Mouse (Mus musculus) layer of hippocampus, adult 18-20 months (tissue): ENCODE measurements around the gene Tsen34. TPM values are rescaled to one million over a fixed set of nuclear protein-coding genes. Genes with fewer than 3 reads are reported as not detected.

Source experiments
- DNase-seq, 2 experiments: peaks; one replicate each; pipeline ENCODE4 v3.0.0; 2022; ENCODE audit warnings: low spot score in 2 of 2
- long read RNA-seq: library from polyadenylated mRNA; stranded (forward); transcript quantifications from one replicate; pipeline ENCODE4 v2.0.0, GENCODE M21; 2021
- total RNA-seq, 2 experiments: library from RNA; stranded (reverse); gene quantifications; 2 replicates each; pipeline ENCODE4 v1.2.3; 2021

Gene Tsen34
- 10 to 100 TPM; 79.6 to 89.9 TPM for total RNA-seq
- long read RNA-seq, transcript Tsen34-202 (4 exons, 1,319 nt), result minor isoform, 23 of 93 reads
- long read RNA-seq, transcript Tsen34-204 (5 exons, 1,779 nt), result major isoform, 46 of 93 reads
- long read RNA-seq, partial matches to known transcripts, result 5 of 93 reads
- long read RNA-seq, other reads (novel, unspliced or antisense), result 18 of 93 reads

DNA sequence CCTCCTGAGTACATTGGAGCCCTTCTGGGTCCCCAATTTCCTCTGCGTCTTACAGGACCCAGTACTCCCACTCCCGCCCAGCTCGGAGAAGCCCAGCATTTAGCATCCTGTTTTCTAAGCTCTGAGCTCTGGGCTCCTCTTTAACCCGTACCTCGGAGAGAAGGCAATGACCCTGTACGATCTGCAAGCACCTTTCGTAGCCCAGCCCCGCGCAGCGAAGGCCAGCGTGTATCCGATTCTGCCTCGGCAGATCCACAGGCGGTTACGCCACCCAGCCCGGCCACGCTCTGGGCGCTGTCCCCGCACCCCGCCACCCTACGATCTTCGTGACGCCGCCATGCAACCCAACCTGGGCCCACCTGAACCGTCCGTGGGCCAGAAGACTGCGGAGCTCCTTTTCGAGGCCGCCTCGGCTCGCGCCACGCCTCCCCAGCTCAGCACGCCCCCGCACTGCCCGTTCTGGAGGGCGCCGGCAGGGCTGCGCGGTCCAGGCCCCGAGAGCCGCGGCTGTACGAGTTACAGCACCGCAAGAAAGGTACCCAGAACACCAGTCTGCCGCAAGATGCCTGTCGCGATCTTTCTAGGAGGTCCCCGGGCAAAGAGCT lies at the start of gene Tsen34:
Gene Tsen34, plus strand, starts transcription at position 482 of the 605 bp plus-strand sequence.
- DNase-seq, result no peak

DNA sequence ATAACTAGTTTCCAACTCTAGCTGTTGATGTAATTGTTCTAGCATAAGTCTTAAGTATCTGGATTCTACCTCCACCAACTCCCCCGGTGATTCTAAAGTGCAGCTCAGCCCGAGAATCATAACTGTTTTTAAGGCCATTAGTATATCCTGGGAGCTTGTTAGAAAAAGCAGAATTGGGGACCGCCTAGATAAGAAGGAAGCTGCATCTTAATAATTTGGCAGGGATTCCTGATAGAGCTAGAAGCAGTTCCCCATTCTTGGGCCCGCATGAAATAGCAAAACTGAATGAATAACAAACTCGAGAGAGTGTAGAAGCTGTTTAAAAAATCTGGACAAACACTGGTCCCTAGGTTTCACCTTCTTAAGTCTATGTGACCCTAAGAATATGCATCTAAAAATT lies 49.3 kb upstream of the Tsen34 start:
- no peak for DNase-seq

DNA sequence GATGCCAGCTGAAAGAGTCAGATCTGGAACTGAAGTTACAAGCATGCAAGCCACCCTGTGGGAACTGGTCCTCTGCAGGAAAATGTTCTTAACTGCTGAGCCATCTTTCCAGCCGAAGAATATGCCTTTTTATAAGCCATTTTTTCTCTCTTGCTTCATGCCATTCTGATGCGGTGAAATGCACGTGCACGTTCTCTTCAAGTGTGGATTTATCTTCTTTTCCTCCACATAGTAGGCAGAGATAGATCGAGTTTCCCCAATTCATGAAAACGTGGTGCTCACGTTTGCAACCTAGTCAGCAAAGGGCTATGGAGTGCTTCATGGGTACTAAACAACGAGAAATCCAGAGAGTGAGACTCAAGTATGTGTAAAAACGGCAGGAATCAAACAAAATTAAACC lies 48.8 kb upstream of the Tsen34 start:
- no peak for DNase-seq

DNA sequence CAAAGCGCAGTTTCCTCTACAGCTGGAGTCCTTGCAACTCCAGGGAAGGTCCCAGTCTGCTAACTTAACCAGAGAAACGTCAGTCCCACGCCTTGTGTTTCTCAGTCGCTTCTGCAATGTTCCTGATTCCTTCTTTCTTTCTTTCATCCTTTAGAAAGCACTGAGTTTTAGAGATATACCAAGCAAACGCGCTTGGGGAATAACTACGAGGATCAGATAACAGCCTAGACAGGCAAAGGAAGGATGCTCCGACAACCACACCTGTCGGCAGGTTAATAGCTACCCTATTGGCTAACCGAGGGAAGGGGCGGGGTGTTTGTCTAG lies 48.4 kb upstream of the Tsen34 start:
- DNase-seq, result peak in 1 of 2 experiments; percentile 11

DNA sequence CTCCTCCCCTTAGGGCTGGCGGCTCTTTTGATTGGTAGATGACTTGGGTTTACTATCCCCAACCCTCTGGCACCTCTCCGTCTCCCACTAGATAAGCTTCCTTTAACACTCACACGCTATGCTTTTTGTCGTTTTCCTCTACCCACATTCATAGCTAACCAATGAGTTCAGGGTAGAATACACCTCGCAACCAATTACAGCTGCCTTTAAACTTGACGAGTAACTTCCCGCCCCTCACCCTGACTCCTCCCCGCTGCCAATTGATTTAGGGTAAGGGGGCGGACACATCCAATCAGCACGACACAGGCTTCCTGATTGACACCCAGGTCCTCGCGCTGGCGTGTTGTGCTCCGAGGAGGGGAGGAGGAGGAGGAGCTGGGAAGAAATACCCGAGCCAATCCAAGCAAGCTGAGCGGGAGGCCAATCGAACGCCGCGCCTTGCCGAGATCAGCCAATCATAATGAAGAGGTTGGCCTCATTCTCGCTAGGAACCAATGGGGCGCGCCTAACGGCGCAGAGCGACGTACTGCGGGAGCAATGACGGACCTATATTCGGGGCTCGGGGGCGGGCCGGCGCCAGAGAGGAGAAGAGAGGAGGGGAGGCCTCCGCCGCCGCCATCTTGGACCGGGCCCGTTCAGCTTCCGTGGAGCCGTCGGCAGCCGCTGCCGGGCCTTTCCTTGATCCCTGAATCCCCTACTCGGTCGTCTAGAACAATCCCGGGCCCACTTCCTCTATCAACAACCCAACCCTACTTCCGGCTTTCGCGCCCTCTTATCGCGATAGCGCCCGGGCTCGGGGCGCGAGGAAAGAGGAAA lies 47.8 kb upstream of the Tsen34 start, which contains the start of gene Cnot3:
Gene Cnot3, plus strand, starts transcription at position 597 of the 816 bp plus-strand sequence.
- DNase-seq, result peak; percentile 99

DNA sequence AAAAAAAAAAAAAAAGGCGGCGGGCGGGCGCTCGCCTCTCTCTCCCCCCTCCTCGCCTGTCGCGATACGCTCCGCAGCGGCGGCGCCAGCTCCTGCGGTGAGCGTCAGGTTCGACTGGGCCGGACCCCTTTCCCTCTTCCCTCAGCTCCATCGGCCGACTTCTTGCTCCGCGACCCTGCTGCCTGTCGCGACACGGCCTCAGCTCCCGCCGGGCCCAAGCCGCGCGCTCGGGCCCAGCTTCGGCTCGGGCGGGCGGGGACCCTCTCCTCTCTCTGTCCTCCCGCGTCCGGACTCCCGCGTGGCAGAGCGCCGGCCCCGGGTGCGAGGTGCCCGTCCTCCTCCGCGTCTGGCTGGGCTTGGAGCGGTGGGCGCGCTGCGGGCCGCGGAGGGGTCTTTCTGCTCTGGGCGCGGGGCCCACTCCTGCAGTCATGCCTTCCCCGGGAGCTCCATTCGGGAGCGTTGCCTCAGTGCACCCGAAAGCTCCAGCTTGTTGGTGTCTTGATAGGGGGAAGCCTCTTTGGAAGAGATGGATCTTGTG lies 47.1 kb upstream of the Tsen34 start:
- no peak for DNase-seq

DNA sequence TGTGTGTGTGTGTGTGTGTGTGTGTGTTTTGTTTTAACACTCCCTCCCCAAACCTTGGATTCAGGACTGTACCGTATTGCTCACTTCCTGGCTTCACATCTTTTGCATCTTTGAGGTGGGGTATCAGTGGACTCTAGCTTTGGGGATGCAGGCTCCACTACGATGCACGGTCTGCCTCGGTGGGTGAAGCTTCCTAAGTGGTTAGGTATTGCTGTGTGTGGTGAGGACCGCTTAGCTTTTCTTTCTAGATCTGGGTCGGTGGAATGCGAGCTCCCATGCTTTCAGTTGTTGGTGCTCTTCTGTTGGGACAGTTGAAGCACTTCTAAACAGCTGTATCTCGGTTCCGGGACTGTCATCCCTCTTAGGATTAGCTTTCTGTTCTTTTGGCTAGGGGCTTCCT lies 46.5 kb upstream of the Tsen34 start:
- no peak for DNase-seq

DNA sequence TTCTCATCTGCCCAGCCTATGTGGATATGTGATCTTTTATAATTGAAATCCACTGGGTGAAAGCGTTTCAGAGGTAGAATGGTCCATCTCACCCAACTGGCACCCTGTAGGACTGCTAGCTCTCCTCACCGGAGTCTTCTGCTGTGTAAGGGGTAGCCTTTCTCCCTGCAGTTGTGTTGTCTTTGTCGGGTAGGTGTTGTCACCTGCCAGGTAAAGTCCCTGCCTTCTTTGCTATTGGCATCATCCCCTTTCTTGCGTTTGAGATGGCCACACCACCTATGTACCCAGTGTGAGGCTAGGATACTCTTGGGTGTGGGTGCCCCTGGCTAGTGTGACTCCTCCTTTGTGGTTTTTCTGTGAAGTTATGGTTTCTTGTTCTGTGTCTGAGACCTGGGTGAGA lies 46.0 kb upstream of the Tsen34 start:
- DNase-seq, result no peak

DNA sequence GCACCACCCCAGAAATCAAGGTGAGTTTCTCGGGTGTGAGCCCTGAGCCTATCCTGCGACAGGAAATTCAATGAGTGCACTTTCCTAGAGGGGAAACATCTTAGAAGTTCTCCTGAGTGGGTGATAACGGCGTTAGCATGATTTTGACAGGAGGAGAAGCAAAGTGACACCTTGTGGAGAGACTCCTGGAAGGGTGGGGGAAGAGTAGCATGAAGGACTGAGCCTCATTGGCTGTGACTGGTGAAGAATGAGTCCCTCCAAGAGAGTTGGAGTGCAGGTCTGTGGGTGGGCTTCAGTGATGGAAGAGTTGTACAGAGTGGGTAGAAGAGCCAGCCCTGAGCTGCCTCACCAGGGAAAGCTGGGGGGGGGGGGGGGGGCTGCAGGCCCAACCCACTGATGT lies 35.7 kb upstream of the Tsen34 start:
- DNase-seq, result no peak

DNA sequence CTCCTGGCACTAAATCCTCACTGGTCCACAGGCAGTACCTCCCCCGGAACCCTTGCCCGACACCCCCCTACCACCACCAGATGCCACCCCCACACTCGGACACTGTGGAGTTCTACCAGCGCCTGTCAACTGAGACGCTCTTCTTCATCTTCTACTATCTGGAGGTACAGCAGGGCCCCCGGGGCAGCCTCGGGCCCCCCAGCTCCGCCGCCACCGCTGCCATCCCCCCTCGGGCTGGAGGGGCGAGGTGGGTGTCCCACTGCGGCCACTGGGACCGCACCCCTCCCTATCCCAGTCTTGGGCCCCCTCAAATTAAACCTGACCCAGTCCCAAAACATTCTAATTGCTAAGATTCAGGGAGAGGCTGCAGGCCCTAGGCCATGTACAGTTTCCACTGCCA lies 34.1 kb upstream of the Tsen34 start:
- DNase-seq, result no peak

DNA sequence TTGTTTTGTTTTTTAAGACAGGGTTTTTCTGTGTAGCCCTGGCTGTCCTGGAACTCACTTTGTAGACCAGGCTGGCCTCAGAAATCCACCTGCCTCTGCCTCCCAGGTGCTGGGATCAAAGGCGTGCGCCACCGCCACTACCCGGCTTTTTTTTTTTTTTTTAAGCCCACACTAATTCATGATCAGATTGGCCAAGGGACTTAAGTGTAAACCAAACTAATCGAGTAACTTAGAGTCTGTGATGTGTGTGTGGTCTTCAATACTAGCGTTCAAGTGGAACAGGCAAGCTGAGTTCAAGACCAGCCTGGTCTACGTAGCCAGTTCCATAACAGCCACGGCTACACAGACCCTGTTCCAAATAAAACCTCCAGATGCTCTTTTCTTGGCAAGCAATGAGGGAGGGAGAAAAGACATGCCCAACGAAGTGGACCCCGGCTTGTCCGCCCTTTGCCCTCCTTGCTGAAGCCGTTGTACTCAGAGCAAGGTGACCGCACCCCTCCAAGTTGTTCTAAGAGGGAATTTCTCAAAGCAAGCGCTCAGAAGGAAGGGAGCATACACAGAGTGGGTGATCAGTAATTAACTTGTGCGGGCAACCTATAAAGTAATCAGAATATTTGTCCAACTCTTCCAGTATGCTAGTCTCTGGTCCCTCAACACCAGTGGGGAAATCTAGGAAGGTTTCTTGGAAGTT lies 28.0 kb upstream of the Tsen34 start:
- no peak for DNase-seq

DNA sequence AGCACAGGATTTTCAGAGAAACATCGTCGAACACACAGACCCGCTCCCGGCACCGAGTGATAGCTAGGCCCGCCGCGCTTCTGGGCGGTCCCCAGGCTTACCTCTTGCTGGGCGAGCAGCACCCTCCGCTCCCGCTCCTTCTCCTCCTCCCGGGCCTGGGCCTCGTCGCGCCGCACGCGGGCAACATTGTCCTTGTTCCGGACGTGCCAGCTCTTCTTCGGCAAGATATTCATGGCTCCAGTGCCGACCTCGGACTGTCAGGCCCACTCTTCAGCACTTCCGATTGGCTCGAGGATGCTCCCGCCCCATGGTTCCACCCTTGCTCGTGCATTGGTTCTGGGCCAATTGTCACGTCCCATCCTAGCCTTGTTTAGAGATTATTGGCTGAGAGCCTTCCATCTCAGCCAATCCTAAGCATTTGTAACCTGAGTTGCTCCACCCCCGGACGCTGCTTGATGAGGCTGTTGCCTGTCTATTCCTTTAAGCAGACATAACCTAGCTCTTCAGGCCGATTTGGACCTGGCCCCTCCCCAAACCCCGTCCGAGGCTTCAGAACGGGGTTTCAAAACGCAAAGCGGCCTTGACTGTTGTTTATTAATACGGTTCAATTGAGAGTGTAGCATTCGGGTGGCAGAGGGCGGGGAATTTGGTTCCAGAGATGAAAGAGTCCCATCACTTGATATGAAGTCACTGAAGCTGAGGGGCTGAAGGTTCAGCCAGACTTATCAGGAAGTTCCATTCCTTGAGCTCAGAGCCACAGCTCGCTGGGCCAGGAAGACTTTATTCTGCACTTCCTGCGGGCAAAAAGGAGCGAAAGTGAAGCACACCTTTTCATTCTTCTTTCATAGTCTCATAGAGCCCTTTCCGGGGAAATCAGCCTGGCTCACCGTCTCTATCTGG lies 27.2 kb upstream of the Tsen34 start, which contains the start of gene Leng1:
Gene Leng1, minus strand, starts transcription at position 626 of the 900 bp plus-strand sequence.
- DNase-seq, result peak; percentile 97 to 98

DNA sequence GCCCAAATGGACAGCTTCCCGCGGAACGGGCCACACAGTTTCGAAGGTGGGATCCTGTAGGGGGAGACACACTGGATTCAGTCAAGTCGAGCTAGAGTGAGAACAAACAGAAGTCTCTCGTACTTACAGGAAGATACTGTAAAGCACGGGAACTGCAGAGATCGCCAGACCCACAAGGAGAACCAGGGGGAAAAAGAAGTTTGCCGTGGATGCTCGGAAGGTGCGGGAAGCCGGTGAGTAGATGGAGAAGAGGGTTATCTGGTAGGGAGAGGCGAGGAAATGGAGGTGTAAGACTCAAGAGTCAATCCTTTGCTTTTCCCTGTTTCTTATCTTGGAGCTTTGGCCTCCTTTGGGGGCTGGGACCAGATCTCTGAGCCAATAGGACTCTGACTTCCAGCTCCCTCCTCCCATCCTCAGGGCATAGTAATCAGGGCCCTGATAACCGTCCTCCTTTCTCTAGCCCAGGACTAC lies 25.7 kb upstream of the Tsen34 start:
- DNase-seq, result no peak

DNA sequence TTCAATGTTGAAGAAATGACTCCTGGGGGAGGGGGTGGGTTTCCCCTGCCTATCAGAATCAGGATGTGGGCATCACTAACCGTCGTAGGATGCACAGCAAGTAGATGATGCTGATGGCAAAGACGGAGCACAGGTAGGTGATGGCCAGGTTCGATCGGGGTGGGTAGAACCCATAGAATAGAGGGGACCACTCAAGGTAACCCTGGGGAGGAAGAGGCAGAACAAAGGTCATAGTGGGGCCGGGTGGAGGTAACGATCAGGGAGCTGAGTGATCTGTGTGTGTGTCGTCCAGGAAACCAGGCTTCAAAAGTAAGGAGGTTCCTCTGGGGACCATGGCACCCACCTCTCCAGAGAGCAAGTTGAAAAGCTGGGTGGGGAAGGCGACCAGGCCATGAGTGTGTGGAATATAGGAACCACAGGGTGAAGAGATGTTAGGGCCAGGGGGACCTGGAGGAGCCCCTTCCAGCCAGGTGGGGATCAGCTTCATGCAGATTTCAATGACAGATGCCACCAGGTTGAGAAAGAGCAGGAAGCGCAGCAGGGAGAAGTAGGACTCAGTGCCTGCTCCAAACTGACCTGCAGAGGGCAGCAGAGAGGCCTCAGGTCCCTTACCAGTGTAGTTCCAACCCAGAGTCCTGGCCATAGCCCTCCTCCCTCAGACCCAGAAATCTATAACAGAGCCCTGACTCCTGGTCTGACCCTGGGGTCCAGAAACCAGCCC lies 18.0 kb upstream of the Tsen34 start:
- DNase-seq, result peak; percentile 51 to 87

DNA sequence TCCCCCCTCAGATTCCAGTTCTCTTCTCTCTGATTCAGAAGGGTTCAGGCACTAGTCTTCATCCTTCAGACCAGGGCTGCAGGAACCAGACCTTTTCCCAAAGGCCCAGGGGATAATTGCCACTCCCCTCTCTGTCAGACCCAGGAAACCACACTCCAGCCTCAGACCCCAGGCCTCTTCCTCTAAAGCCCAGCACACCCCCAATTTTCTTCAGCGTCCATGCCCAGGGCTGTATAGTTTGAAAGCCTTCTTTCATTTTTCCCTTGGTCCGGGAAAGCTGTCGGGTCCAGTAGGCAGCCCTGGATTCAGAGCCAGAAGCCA lies 17.5 kb upstream of the Tsen34 start:
- no peak for DNase-seq

DNA sequence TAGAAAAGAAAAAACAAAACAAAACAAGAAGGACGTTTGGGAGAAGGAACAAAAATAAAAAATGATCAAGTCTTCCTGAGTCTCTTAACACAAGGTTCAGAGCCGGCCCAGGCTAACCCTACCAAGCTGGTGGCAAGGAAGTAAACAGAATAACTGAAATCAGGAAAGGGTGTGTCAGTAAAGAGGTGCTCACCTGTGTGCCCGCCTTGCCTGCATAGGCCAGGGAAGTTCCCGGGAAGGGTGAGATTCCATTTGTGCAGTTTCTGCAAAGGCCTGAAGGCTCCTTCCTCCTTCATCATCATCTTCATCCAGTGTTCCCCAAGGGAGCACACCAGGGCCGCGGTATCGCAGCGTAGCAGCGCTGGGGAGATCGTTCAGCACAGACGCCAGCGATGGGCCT lies 16.3 kb upstream of the Tsen34 start:
- DNase-seq, result no peak

DNA sequence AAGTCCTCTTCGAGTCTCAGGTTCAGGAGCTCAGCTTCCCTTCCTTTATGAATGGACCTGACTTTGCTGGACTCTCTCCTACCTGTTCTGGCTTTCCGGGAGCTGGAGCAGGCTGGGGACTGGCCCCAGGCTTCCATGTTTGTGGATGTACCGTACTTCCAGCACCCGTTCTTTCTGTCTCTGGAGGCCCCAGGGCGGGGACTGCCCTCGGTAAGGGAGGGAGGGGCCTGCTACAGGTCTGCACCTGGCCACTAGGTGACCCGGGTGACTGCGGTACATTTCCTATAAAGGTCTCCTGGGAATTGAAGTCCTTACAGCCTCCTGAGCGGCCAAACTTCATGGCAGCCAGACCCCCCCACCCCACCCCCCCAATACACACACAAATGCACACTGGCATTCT lies 15.3 kb upstream of the Tsen34 start, which contains the start of gene Tmc4:
Gene Tmc4, minus strand, starts transcription at position 212 of the 400 bp plus-strand sequence.
- DNase-seq, result no peak

DNA sequence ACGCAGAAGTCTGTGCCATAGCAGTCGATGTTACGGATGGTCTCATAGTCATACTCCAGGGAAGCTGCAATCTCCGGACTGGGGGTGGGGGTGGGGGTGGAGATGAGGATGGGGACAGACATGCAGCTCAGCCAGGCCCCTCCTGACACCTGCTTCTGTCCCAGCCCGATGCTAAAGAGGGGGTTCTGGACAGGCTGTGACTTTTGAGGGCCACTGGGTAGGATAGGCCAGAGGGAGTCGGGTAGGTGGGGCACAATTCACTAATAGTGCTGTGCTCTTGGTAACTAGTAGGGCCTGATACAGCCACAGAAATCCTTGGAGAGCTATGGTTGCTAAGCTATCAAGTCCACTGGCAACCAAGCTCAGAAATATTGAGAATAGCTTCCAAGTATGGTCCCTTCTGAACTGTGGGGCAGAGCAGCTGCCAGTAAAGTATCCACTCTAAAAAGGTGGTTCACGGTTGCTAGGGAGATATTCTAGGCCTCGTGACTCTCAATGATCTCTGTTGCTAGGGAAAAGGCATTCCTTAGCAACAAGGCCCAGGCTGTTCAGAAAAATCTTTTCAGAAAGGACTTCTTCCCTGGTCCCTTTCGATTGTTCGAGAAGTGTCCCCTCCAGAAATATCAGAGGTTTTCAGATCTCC lies 8.6 kb upstream of the Tsen34 start:
- peak; percentile 22 to 58 for DNase-seq

DNA sequence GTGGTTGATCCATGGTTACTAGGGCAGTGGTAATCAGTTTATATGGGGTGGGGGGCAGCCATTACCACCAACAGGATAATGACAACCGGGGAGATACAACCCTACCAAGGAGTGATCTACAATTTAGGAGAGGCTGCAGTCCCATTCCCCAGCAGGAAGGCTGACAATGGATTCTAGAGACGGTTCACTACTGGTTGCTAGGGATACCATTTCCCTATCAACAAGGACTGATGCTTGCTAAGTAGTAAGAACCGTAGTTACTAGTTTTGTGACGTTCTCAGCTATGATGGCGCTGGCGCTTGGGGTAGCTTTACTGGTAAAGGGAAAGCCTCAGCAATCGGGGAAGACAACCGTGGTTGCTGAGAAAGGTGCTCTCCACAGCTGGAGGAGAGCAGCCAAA lies 8.0 kb upstream of the Tsen34 start:
- DNase-seq, result no peak
